Mouse (Mus musculus) granulocyte monocyte progenitor cell, adult 5-6 weeks (primary cell): Measurements from ENCODE around the gene Rad50. TPM values are rescaled to one million over a fixed set of nuclear protein-coding genes. Genes with fewer than 3 reads are reported as not detected.

Source experiments
- ATAC-seq: replicated peaks from 2 replicates; pipeline ENCODE4 v1.8.0; 2016; ENCODE audit warnings: mild to moderate bottlenecking, moderate TSS enrichment, inconsistent platforms; ENCODE audit not compliant: poor library complexity, severe bottlenecking
- total RNA-seq, 2 experiments: library from RNA; stranded (forward) in 1 of 2; stranded (reverse) in 1 of 2; fragments of 200-712, 200-1000 nt in 1 of 2; fragments of >200 nt in 1 of 2; fragmentation: Nextera tagmentation in 1 of 2; gene quantifications; 2 replicates each; pipeline ENCODE4 v1.2.3; 2014 to 2017

Rad50 gene
- total RNA-seq, 2 experiments from 2014 or later, result 59.9 to 67.4 TPM

GRCm38 (mm10) chr11:53609672-53610071, 97.4 kb downstream of the Rad50 start:
- ATAC-seq, result no peak

GRCm38 (mm10) chr11:53609231-53609630, 97.9 kb downstream of the Rad50 start:
- ATAC-seq, result 0 out of 2 replicates have a peak, but pooled peaks have one; percentile 22

GRCm38 (mm10) chr11:53605609-53606008, 101.5 kb downstream of the Rad50 start:
- ATAC-seq, result peak; percentile 27

GRCm38 (mm10) chr11:53604983-53605382, 102.1 kb downstream of the Rad50 start:
- no peak for ATAC-seq

Other genes with a start within 250 kb of the Rad50 start
- not detected in 2 replicates for gene Gm9837, start 236.8 kb downstream of the Rad50 start, total RNA-seq (2014; fragmentation: Nextera tagmentation)
- gene Gm9837, start 236.8 kb downstream of the Rad50 start, total RNA-seq (2017), result not detected in 2 replicates
- not detected in 2 replicates for gene Gm9945, start 227.2 kb downstream of the Rad50 start, total RNA-seq (2014; fragmentation: Nextera tagmentation)
- gene Gm9945, start 227.2 kb downstream of the Rad50 start, total RNA-seq (2017), result not detected in 2 replicates
- gene Sowaha, start 227.0 kb downstream of the Rad50 start, total RNA-seq (2014; fragmentation: Nextera tagmentation), result not detected in 2 replicates
- not detected in 2 replicates for gene Sowaha, start 227.0 kb downstream of the Rad50 start, total RNA-seq (2017)
- gene Sept8, start 188.1 kb downstream of the Rad50 start, total RNA-seq (2014; fragmentation: Nextera tagmentation), result 4.4 and 4.9 TPM in 2 replicates
- 4.4 and 5.7 TPM in 2 replicates for gene Sept8, start 188.1 kb downstream of the Rad50 start, total RNA-seq (2017)
- 7.5 and 11.8 TPM in 2 replicates for gene Kif3a, start 139.9 kb downstream of the Rad50 start, total RNA-seq (2014; fragmentation: Nextera tagmentation)
- 2.4 and 5.7 TPM in 2 replicates for gene Kif3a, start 139.9 kb downstream of the Rad50 start, total RNA-seq (2017)
- 1.5 TPM in 1 of 2 replicates, not detected in the other for gene Il4, start 88.7 kb downstream of the Rad50 start, total RNA-seq (2014; fragmentation: Nextera tagmentation)
- gene Il4, start 88.7 kb downstream of the Rad50 start, total RNA-seq (2017), result not detected in 2 replicates
- gene Il13, start 72.6 kb downstream of the Rad50 start, total RNA-seq (2014; fragmentation: Nextera tagmentation), result not detected in 2 replicates
- not detected in 2 replicates for gene Il13, start 72.6 kb downstream of the Rad50 start, total RNA-seq (2017)
- gene Il5, start 13.5 kb upstream of the Rad50 start, total RNA-seq (2014; fragmentation: Nextera tagmentation), result not detected in 2 replicates
- not detected in 2 replicates for gene Il5, start 13.5 kb upstream of the Rad50 start, total RNA-seq (2017)
- 37.5 and 41.7 TPM in 2 replicates for gene Irf1, start 62.7 kb upstream of the Rad50 start, total RNA-seq (2014; fragmentation: Nextera tagmentation)
- gene Irf1, start 62.7 kb upstream of the Rad50 start, total RNA-seq (2017), result 41.3 and 55.9 TPM in 2 replicates
- 2.5 and 4.8 TPM in 2 replicates for gene Gm17334, start 65.9 kb upstream of the Rad50 start, total RNA-seq (2014; fragmentation: Nextera tagmentation)
- gene Gm17334, start 65.9 kb upstream of the Rad50 start, total RNA-seq (2017), result not detected in 2 replicates
- gene Gm12216, start 151.9 kb upstream of the Rad50 start, total RNA-seq (2014; fragmentation: Nextera tagmentation), result 5.6 and 6.5 TPM in 2 replicates
- gene Gm12216, start 151.9 kb upstream of the Rad50 start, total RNA-seq (2017), result 1.1 TPM in 1 of 2 replicates, not detected in the other
- gene Slc22a5, start 184.3 kb upstream of the Rad50 start, total RNA-seq (2014; fragmentation: Nextera tagmentation), result 10.2 and 10.3 TPM in 2 replicates
- gene Slc22a5, start 184.3 kb upstream of the Rad50 start, total RNA-seq (2017), result 8.7 and 13.3 TPM in 2 replicates